Mouse (Mus musculus): Measurements from ENCODE around the gene Ano1. TPM values are rescaled to one million over a fixed set of nuclear protein-coding genes. Genes with fewer than 3 reads are reported as not detected.

The Ano1 gene
- polyA plus RNA-seq, 1 experiment = 3.0 TPM

- TF ChIP-seq POLR2A (IDR thresholded peaks at IDR 0.05; ENCODE audit: extremely low read depth, insufficient read depth, low read length) = no peak
- TF ChIP-seq CTCF (IDR thresholded peaks at IDR 0.05; ENCODE audit: extremely low read depth, insufficient read depth, low read length) = no peak
- Histone ChIP-seq H3K27ac (ENCODE audit: insufficient read depth, low read length) (no peak overlapping the region), H3K4me1 (ENCODE audit: control insufficient read depth, insufficient read depth, low read length) (no peaks in the 10 kb centered on the region), H3K4me3 (ENCODE audit: insufficient read depth, low read length) (no peak overlapping the region)
Measured at GRCm38 (mm10) chr7:144630622-144631021, 121.2 kb downstream of the Ano1 start.

DNA sequence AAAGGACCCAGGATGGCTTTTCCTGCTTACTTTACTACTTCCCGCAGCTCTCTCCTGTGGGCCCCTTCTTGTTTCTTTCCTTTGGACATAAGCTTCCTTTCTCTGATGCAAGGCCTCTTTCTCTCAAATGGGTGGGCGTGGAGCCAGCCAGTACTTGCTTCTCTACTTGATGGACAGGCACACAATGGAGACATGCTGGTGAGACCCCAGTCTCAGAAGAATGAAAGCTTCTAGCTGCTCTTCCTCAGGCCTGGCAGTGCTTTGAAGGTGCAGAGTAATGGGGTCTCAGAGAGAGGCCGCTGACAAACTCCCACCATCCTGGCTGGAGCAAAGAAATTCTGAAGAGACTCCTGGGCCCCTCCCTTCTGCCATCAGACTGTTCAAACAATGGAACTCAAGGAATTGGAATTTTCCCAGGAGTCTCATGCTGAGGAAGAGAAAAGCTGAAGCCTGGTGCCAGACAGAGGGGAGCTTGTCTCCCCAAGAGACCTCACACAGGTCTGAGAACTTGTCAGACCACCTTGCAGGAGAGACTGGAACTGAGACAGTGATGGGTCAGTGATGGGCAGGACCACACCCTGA is 123.3 kb downstream of the Ano1 start:
- TF ChIP-seq POLR2A (IDR thresholded peaks at IDR 0.05; ENCODE audit: extremely low read depth, insufficient read depth, low read length) = no peak
- no peak for TF ChIP-seq CTCF (IDR thresholded peaks at IDR 0.05; ENCODE audit: extremely low read depth, insufficient read depth, low read length)
- H3K27ac ChIP-seq (ENCODE audit: insufficient read depth, low read length) = no peak overlapping the region
- peaks cover 2% of the 10 kb centered on the region; the same call in 1 of the 2 replicates for H3K4me1 ChIP-seq (ENCODE audit: control insufficient read depth, insufficient read depth, low read length)
- H3K4me3 ChIP-seq (ENCODE audit: insufficient read depth, low read length) = no peak overlapping the region

- Histone ChIP-seq H3K27ac (ENCODE audit: insufficient read depth, low read length) (no peak overlapping the region), H3K4me1 (ENCODE audit: control insufficient read depth, insufficient read depth, low read length) (peaks cover 2% of the 10 kb centered on the region; the same call in 1 of the 2 replicates), H3K4me3 (ENCODE audit: insufficient read depth, low read length) (no peak overlapping the region)
- TF ChIP-seq POLR2A (IDR thresholded peaks at IDR 0.05; ENCODE audit: extremely low read depth, insufficient read depth, low read length) (no peak), CTCF (IDR thresholded peaks at IDR 0.05; ENCODE audit: extremely low read depth, insufficient read depth, low read length) (no peak)
Measured at GRCm38 (mm10) chr7:144627606-144628333, 124.0 kb downstream of the Ano1 start.

GRCm38 (mm10) chr7:144626042-144626441 is 125.7 kb downstream of the Ano1 start:
- TF ChIP-seq CTCF (IDR thresholded peaks at IDR 0.05; ENCODE audit: extremely low read depth, insufficient read depth, low read length) = no peak
- no peak for TF ChIP-seq POLR2A (IDR thresholded peaks at IDR 0.05; ENCODE audit: extremely low read depth, insufficient read depth, low read length)
- H3K4me1 ChIP-seq (ENCODE audit: control insufficient read depth, insufficient read depth, low read length) = peaks cover 2% of the 10 kb centered on the region; the same call in 1 of the 2 replicates
- H3K27ac ChIP-seq (ENCODE audit: insufficient read depth, low read length) = no peak overlapping the region
- H3K4me3 ChIP-seq (ENCODE audit: insufficient read depth, low read length) = no peak overlapping the region

DNA sequence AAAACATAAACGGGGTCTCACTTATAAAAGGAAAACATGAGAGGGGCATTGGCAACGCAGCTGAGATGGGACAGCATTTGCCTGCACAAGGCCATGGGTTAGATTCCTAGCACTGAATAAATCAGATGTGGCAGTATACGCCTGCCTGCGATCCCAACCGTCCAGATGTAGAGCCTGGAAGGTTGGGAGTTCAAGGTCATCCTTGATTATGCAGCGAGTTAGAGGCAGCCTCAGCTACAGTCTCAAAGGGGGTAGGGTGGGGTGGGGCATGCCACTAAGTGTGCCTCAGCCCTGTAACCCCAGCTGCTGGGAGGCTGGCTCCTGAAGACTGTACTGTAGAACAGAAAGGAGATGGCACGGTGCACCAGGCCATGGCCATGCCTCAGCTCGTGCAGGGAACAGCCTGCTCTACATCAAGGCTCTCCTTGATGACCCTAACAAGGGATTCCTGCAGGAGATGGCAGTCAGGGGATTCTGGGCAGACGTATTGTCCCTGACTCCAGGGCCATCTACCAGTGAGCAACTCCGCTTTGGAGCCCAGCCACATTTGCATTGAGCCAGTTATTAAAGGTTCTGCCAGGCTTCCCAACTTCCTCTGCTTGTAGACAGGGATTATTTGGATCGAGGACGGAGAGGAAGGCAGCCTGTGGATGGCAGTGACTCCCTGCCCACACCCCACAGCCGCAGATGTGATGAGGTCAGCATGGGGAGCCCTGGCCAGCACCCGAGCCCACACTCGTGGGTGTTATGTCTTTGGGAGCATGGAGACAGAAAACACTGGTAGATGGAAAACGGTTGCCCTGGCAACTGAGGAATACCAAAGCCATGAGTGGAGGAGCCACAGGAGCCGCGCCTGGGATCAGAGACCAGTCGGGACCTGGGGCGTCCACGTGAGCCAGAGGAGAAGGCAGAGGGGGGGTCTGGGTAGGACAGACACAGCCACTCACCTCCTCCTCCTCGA is 130.8 kb downstream of the Ano1 start:
- Histone ChIP-seq H3K27ac (ENCODE audit: insufficient read depth, low read length) (no peak overlapping the region), H3K4me3 (ENCODE audit: insufficient read depth, low read length) (no peak overlapping the region), H3K4me1 (ENCODE audit: control insufficient read depth, insufficient read depth, low read length) (peaks cover 2% of the 10 kb centered on the region; the same call in 1 of the 2 replicates)
- TF ChIP-seq POLR2A (IDR thresholded peaks at IDR 0.05; ENCODE audit: extremely low read depth, insufficient read depth, low read length) = no peak
- TF ChIP-seq CTCF (IDR thresholded peaks at IDR 0.05; ENCODE audit: extremely low read depth, insufficient read depth, low read length) = no peak

- Histone ChIP-seq H3K4me1 (ENCODE audit: control insufficient read depth, insufficient read depth, low read length) (peaks cover 2% of the 10 kb centered on the region; the same call in 1 of the 2 replicates), H3K4me3 (ENCODE audit: insufficient read depth, low read length) (no peak overlapping the region), H3K27ac (ENCODE audit: insufficient read depth, low read length) (no peak overlapping the region)
- TF ChIP-seq CTCF (IDR thresholded peaks at IDR 0.05; ENCODE audit: extremely low read depth, insufficient read depth, low read length) = no peak
Measured at GRCm38 (mm10) chr7:144620315-144620714, 131.5 kb downstream of the Ano1 start.

GRCm38 (mm10) chr7:144615343-144615742 is 136.4 kb downstream of the Ano1 start:
- H3K4me3 ChIP-seq (ENCODE audit: insufficient read depth, low read length) = no peak overlapping the region
- H3K27ac ChIP-seq (ENCODE audit: insufficient read depth, low read length) = no peak overlapping the region
- TF ChIP-seq POLR2A (IDR thresholded peaks at IDR 0.05; ENCODE audit: extremely low read depth, insufficient read depth, low read length) = no peak
- no peak for TF ChIP-seq CTCF (IDR thresholded peaks at IDR 0.05; ENCODE audit: extremely low read depth, insufficient read depth, low read length)
- no peaks in the 10 kb centered on the region for H3K4me1 ChIP-seq (ENCODE audit: control insufficient read depth, insufficient read depth, low read length)

DNA sequence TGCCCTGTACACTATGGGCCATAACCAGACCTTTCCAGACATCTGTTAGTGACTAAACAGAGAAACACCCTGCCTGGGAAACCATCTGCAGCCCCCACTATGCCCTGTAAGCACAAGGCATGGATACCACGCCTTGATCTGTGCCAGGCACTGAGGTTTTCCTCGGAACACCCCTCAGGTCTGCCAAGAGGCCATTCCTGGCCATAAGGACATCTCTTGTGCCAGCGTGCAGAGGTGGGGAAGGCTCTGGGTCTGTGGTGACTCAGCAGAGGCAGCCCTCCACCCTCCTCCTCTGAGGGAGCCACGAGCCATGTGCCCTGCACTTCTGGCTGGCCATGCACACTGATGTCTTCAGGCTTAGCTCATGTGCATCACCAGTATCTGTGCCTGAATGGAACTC is 138.9 kb downstream of the Ano1 start:
- H3K27ac ChIP-seq (ENCODE audit: insufficient read depth, low read length) = no peak overlapping the region
- no peak for TF ChIP-seq POLR2A (IDR thresholded peaks at IDR 0.05; ENCODE audit: extremely low read depth, insufficient read depth, low read length)
- TF ChIP-seq CTCF (IDR thresholded peaks at IDR 0.05; ENCODE audit: extremely low read depth, insufficient read depth, low read length) = no peak
- H3K4me3 ChIP-seq (ENCODE audit: insufficient read depth, low read length) = no peak overlapping the region
- no peaks in the 10 kb centered on the region for H3K4me1 ChIP-seq (ENCODE audit: control insufficient read depth, insufficient read depth, low read length)

GRCm38 (mm10) chr7:144612351-144612750 is 139.4 kb downstream of the Ano1 start:
- TF ChIP-seq POLR2A (IDR thresholded peaks at IDR 0.05; ENCODE audit: extremely low read depth, insufficient read depth, low read length) = no peak
- Histone ChIP-seq H3K4me1 (ENCODE audit: control insufficient read depth, insufficient read depth, low read length) (no peaks in the 10 kb centered on the region), H3K27ac (ENCODE audit: insufficient read depth, low read length) (no peak overlapping the region), H3K4me3 (ENCODE audit: insufficient read depth, low read length) (no peak overlapping the region)
